Mouse (Mus musculus) intestine, postnatal 0 days (tissue): ENCODE data around the gene Iqch. TPM values are rescaled to one million over a fixed set of nuclear protein-coding genes. Genes with fewer than 3 reads are reported as not detected.

Source experiments
- ATAC-seq: fragments of 200-750 bp; cut with Nextera tagmentation; 2 replicates; pipeline ENCODE4 v1.8.0; 2017; ENCODE audit warnings: mild to moderate bottlenecking, moderate TSS enrichment, moderate library complexity
- H3K27ac ChIP-seq: fragments of 300-500 bp; sonication (generic); 2 replicates; pipeline ENCODE4 v1.5.1; 2014; ENCODE audit warnings: mild to moderate bottlenecking, low read depth, low read length, moderate library complexity
- H3K27me3 ChIP-seq: fragments of 300-500 bp; sonication (generic); replicated peaks from 2 replicates; pipeline ENCODE4 v1.6.1; 2014; ENCODE audit warnings: low read length, mixed read lengths; ENCODE audit not compliant: control insufficient read depth, insufficient read depth
- H3K36me3 ChIP-seq: fragments of 300-500 bp; sonication (generic); 2 replicates; pipeline ENCODE4 v1.6.1; 2014; ENCODE audit warnings: mild to moderate bottlenecking, moderate library complexity; ENCODE audit not compliant: control insufficient read depth, insufficient read depth
- H3K4me1 ChIP-seq: fragments of 300-500 bp; sonication (generic); replicated peaks from 2 replicates; pipeline ENCODE4 v1.6.1; 2014; ENCODE audit warnings: antibody characterized with exemption, low read length, mixed read lengths; ENCODE audit not compliant: control insufficient read depth, insufficient read depth
- H3K4me2 ChIP-seq: fragments of 300-500 bp; sonication (generic); replicated peaks from 2 replicates; pipeline ENCODE4 v1.6.1; 2014; ENCODE audit warnings: low read depth, mild to moderate bottlenecking, moderate library complexity
- H3K4me3 ChIP-seq: fragments of 300-500 bp; sonication (generic); 2 replicates; pipeline ENCODE4 v1.5.1; 2014; ENCODE audit warnings: low read depth, low read length
- H3K9ac ChIP-seq: fragments of 300-500 bp; sonication (generic); 2 replicates; pipeline ENCODE4 v1.6.1; 2014; ENCODE audit warnings: mild to moderate bottlenecking, low read depth, low read length
- H3K9me3 ChIP-seq: fragments of 300-500 bp; sonication (generic); 2 replicates; pipeline ENCODE4 v1.6.1; 2016; ENCODE audit warnings: mixed run types; ENCODE audit not compliant: control insufficient read depth
- CTCF ChIP-seq: sonication (generic); IDR thresholded peaks from 2 replicates; pipeline ENCODE4 v1.5.1; 2016; ENCODE audit warnings: low read depth, mild to moderate bottlenecking, control low read depth, antibody characterized with exemption, moderate library complexity
- WGBS: fragments of 180-500 bp; shearing (Covaris S2); extraction: QIAGEN DNeasy Blood & Tissue Kit; methylation state at CpG from one replicate; pipeline ENCODE4 v1.1.7; 2014; 5-methylcytosine and 5-hydroxymethylcytosine counted together
- polyA plus RNA-seq: library from polyadenylated mRNA; unstranded; fragments of >200 nt; fragmentation: Nextera tagmentation; extraction: Ambion mirVana; gene quantifications from 2 replicates; pipeline ENCODE4 v1.2.1, GENCODE M21; 2015

Iqch gene
- polyA plus RNA-seq, 1 experiment from 2014 or later = not detected

DNA sequence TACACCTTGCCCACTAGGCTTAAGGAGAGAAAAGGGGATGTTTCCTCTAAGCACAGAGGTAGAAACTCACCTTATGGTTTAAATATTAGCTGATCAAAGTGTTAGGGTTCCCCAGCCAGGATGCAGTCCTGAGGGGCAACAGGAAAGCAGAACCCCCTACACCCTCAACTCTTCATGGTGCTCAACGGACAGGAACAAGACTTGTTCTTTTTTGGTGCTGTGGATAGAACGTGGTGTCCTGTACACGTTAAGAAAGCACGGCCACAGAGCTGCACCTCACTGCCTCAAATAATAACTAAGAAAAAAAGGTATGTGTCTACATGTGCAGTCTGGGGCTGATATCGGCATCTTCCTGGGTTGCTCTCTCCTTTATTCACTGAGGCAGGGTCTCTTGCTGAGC is 53.3 kb downstream of the Iqch start:
- Histone ChIP-seq H3K4me3 (no peak overlapping the region), H3K36me3 (no peaks in the 10 kb centered on the region), H3K4me1 (no peaks in the 10 kb centered on the region), H3K27me3 (no peaks in the 10 kb centered on the region), H3K9ac (no peak overlapping the region), H3K27ac (no peak overlapping the region), H3K4me2 (no peak overlapping the region), H3K9me3 (no peaks in the 10 kb centered on the region)
- no peak for ATAC-seq
- WGBS = 77% methylated on average over 5 of the region's 5 CpGs
- no peak for TF ChIP-seq CTCF

DNA sequence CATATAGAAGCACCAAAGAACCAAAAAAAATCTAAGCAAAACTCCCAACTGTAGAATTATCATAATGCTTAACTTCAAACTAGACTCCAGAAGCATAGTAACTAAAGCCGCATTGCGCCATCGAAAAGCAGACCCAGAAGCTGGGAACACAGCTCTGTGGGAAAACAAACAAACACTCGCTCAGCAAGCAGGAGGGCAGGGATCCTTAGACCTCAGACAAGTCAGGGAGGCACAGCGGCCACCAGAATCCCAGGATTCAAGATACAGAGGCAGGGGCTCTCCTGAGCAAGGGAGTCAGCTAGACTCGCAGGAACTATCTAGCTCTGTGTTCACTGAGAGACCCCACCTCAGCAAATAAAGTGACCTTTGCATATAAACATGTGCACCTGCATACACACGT is 60.4 kb downstream of the Iqch start:
- ATAC-seq = no peak
- Histone ChIP-seq H3K9ac (no peak overlapping the region), H3K9me3 (no peaks in the 10 kb centered on the region), H3K36me3 (no peaks in the 10 kb centered on the region), H3K27ac (no peak overlapping the region), H3K4me3 (no peak overlapping the region), H3K27me3 (no peaks in the 10 kb centered on the region; the same call in 1 of the 2 replicates), H3K4me1 (no peaks in the 10 kb centered on the region), H3K4me2 (no peak overlapping the region)
- whole genome bisulfite sequencing = 58% methylated on average over 7 of the region's 7 CpGs
- no peak for TF ChIP-seq CTCF

DNA sequence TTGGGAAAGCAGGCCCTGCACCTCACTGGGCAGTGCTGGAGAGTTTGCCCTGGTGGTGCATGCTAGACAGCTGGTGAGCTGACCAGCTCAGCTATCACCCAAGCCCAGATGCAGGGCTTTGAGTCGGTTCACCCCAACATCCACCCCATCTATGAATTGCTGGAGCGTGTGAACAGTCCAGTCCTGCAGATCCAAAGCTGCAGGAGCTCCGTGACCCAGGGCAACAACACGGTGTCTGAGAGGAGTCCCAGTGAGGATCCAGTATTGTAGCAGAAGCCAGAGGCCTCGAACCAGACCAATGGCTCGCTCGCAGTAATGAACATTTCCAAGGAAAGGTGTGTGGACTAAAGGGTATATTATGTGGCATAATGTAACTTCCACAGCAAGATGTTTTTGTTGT is 61.0 kb downstream of the Iqch start:
- ATAC-seq = no peak

DNA sequence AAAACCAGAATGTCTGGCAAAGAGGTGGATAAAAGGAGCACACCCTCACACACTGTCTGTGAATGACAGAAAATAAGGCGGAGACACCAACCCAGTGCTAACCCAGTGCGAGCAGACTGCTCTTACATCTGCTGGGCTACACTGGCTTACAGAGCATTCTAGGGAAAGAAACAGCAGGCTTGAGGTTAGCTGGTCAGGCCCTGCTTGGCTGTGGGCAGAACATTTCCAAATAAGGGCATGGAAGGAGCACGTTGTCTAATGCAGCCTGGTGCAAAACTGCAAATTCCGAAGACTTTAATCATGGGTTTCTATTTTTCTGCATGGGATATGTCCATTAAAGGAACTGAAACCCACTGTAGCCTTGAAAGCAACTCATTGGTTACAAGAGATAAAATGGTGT is 64.8 kb downstream of the Iqch start:
- Histone ChIP-seq H3K4me3 (no peak overlapping the region), H3K27me3 (no peaks in the 10 kb centered on the region; the same call in 1 of the 2 replicates), H3K9me3 (no peaks in the 10 kb centered on the region), H3K4me1 (no peaks in the 10 kb centered on the region), H3K9ac (no peak overlapping the region), H3K36me3 (no peaks in the 10 kb centered on the region), H3K4me2 (no peak overlapping the region), H3K27ac (no peak overlapping the region)
- no peak for ATAC-seq
- no peak for TF ChIP-seq CTCF
- 84% methylated on average over 4 of the region's 4 CpGs for WGBS

More for the DNA sequence above, 61.0 kb downstream of the Iqch start:
- Histone ChIP-seq H3K9ac (no peak overlapping the region), H3K36me3 (no peaks in the 10 kb centered on the region), H3K4me1 (no peaks in the 10 kb centered on the region), H3K27ac (no peak overlapping the region), H3K27me3 (no peaks in the 10 kb centered on the region; the same call in 1 of the 2 replicates), H3K9me3 (no peaks in the 10 kb centered on the region), H3K4me3 (no peak overlapping the region), H3K4me2 (no peak overlapping the region)
- no peak for TF ChIP-seq CTCF
- 86% methylated on average over 7 of the region's 7 CpGs for WGBS

DNA sequence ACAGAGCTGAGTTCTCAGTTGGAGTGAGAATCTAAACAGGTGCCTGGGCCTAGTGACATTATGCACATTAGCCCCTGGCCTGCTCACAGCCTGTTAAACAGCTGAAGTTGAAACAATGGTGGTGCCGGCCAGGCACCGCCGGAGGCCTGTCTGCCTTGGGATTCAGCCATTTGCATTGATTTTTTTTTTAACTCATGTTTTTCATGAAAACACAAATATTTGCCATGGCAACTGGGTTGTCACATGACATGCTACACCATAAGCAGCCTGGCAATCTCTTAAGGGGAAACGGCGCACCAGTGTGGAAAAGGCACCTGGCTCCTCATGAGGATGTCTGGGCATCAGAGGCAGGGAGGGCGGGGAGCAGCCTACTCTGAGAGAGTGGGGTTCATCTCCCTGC is 67.3 kb downstream of the Iqch start:
- ATAC-seq = no peak
- no peaks in the 10 kb centered on the region for H3K9me3 ChIP-seq
- TF ChIP-seq CTCF = no peak
- H3K4me2 ChIP-seq = no peak overlapping the region
- no peak overlapping the region for H3K27ac ChIP-seq
- no peaks in the 10 kb centered on the region for H3K4me1 ChIP-seq
- no peak overlapping the region for H3K4me3 ChIP-seq
- WGBS = 84% methylated on average over 6 of the region's 6 CpGs
- H3K36me3 ChIP-seq = no peaks in the 10 kb centered on the region
- H3K27me3 ChIP-seq = no peaks in the 10 kb centered on the region
- H3K9ac ChIP-seq = no peak overlapping the region

DNA sequence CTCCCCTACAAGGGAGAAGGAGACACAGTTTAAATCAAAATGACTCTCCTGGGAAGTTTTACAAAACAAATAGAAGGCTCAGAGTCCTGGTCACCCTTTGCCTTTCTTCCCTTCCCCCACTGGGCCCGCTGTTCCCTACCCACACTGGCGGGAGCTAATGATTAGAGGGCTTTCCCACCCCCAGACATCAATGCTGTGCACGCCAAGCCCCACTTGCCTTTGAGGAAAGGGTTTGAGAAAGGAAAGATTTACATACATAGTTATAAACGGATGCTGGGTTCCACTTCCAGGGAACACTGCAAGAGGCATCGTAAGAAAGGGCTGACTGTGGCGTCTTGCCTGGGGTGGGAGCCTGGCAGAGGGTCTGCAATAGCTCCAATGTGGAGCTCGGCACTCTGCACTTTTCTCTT is 67.9 kb downstream of the Iqch start:
- Histone ChIP-seq H3K9me3 (no peaks in the 10 kb centered on the region), H3K4me1 (no peaks in the 10 kb centered on the region), H3K9ac (no peak overlapping the region), H3K4me3 (no peak overlapping the region), H3K27ac (no peak overlapping the region), H3K27me3 (no peaks in the 10 kb centered on the region), H3K4me2 (no peak overlapping the region), H3K36me3 (no peaks in the 10 kb centered on the region)
- 48% methylated on average over 7 of the region's 7 CpGs for WGBS
- TF ChIP-seq CTCF = no peak
- ATAC-seq = no peak
